Mouse (Mus musculus) embryonic fibroblast, embryonic 13.5 days (primary cell): ENCODE measurements around the gene Prkag1. TPM values are rescaled to one million over a fixed set of nuclear protein-coding genes. Genes with fewer than 3 reads are reported as not detected.
"Not testable (repeated sequence)": the region's sequence is repeated elsewhere in the genome, so short reads cannot be mapped to it uniquely, and the experiment has no call there.

Experiments used
- H3K27ac ChIP-seq: 2 replicates; pipeline ENCODE4 v1.5.1; 2012; ENCODE audit warnings: low read length, control low read depth, inconsistent platforms; ENCODE audit not compliant: insufficient read depth
- H3K4me1 ChIP-seq: 2 replicates; pipeline ENCODE4 v1.6.1; 2011; ENCODE audit warnings: low read length; ENCODE audit not compliant: control insufficient read depth, insufficient read depth
- H3K4me3 ChIP-seq: 2 replicates; pipeline ENCODE4 v1.5.1; 2011; ENCODE audit warnings: mild to moderate bottlenecking, control low read depth, low read length; ENCODE audit not compliant: insufficient read depth
- CTCF ChIP-seq: IDR thresholded peaks from 2 replicates; pipeline ENCODE4 v1.5.1; 2011; ENCODE audit warnings: mild to moderate bottlenecking, control low read depth, low read length, moderate library complexity, borderline replicate concordance; ENCODE audit not compliant: insufficient read depth
- POLR2A ChIP-seq: IDR thresholded peaks from 2 replicates; pipeline ENCODE4 v1.6.1; 2011; ENCODE audit warnings: low read depth, mild to moderate bottlenecking, control low read depth, low read length, moderate library complexity
- polyA plus RNA-seq: library from polyadenylated mRNA; stranded (reverse); fragments of >200 nt; gene quantifications from 2 replicates; pipeline ENCODE4 v1.2.4, GENCODE M21; 2011; ENCODE audit warnings: low read depth; ENCODE audit not compliant: missing spikeins, insufficient read length

Gene Prkag1
- polyA plus RNA-seq, 1 experiment: 94.2 TPM

DNA sequence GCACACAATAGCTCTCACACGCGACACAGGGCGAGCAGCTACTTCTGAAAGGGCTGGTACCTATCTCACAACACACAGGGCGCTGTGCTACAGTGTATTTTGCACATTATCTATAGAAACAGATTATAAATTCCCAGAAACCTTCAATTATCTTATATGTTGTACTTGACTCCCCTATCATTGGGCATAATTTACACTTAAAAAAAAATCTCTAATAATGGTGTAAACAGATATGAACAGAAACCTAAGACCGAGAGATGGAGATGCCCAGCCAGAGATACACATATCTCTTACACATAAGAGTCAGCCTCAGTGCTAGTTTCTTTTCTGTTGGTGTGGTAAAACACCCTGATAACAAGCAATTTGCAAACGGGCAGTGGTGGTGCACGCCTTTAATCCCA, 3.7 kb downstream of the Prkag1 start:
- TF ChIP-seq CTCF (no peak), POLR2A (no peak)
- H3K27ac ChIP-seq: no peak overlapping the region
- no peaks in the 10 kb centered on the region for H3K4me1 ChIP-seq
- H3K4me3 ChIP-seq: no peak overlapping the region

DNA sequence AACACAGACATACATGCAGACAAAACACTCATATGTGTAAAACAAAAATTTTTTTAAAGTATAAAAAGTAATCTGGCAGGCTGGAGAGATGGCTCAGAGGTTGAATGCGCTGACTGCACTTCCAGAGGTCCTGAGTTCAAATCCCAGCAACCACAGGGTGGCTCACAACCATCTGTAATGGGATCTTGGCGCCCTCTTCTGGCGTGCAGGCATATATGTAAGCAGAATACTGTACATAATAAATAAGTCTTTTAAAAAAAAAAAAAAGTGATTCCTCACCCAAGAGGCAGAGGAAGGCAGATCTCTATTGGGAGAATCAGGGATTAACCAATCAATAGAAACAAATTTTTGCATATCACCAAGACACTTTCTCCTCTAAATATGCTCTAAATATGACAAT, 7.9 kb downstream of the Prkag1 start:
- no peaks in the 10 kb centered on the region for H3K4me1 ChIP-seq
- H3K27ac ChIP-seq: no peak overlapping the region
- TF ChIP-seq POLR2A (no peak), CTCF (no peak)
- no peak overlapping the region for H3K4me3 ChIP-seq

DNA sequence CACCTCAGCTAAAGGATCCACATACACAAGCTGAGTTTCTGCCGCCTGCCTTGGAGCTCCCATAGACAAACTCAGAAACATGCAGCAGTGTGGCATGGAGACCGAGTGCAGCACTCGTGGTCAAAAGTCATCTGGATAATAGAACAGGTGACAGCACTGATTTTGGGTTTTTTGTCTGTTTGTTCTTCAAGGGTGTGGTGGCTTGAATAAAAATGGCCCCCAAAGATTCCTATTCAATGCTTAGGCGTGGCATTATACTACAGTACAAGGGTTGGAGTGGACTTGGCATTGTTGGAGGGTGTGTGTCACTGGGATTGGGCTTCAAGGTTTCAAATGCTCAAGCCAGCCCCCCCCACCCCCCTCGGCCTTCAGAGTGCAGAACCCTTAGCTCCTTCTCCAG, 9.2 kb downstream of the Prkag1 start:
- no peak overlapping the region for H3K27ac ChIP-seq
- H3K4me1 ChIP-seq: no peaks in the 10 kb centered on the region
- no peak for TF ChIP-seq CTCF
- TF ChIP-seq POLR2A: no peak
- no peak overlapping the region for H3K4me3 ChIP-seq

DNA sequence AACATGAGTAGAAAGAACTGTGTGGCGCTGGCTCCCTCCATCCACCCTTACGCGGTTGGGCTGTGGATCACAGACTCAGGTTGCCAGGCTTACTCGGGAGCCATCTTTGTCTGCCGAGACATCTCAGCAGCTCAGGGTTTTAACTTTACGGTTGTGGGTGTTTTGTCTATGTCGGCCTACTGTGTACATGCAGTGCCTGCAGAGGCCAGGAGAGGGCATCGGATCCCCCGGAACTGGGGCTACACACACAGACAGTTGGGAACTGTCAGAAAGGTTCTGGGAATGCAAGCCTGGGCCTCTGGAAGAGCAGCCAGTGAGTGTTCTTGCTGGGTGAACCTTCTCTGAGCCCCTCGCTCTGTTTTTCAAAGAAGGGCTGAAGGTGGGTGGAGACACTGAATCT, 9.9 kb downstream of the Prkag1 start:
- Histone ChIP-seq H3K4me1 (no peaks in the 10 kb centered on the region), H3K4me3 (no peak overlapping the region), H3K27ac (no peak overlapping the region)
- TF ChIP-seq CTCF (no peak), POLR2A (no peak)

DNA sequence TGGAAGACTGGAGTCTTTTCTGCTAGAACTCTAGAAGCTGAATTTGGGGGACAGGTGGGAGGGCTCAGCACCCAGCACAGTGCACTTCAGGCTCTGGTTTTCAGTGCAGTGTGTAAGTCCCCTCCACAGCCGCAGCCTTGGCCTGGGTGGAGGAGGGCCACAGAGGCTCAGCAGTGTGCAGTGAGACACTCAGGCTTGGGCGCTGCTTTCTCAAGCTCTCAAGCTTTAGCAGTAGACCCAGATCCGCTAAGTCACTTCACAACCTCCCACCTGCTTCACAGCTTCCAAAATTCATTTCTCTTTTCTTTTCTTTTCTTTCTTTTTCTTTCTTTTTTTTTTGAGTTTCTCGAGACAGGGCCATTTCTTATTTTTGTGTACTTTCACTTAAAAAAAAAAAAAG, 10.4 kb downstream of the Prkag1 start:
- TF ChIP-seq CTCF (no peak), POLR2A (no peak)
- no peak overlapping the region for H3K27ac ChIP-seq
- H3K4me3 ChIP-seq: no peak overlapping the region
- no peaks in the 10 kb centered on the region for H3K4me1 ChIP-seq

DNA sequence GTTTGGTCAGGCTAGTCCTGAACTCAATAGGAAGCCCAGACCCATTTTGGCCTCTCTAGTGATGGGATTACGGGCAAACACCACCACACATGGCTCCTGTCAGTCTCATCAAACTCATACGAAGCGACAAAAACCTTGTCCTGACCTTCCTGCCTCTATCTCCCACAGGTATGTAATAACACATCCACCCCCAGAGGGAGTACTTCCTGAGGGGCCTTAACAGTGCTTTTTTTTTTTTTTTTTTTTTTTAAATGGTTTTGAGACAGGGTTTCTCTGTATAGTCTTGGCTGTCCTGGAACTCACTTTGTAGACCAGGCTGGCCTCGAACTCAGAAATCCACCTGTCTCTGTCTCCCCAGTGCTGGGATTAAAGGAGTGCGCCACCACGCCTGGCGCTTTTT, 13.2 kb downstream of the Prkag1 start:
- H3K4me1 ChIP-seq: no peaks in the 10 kb centered on the region
- TF ChIP-seq CTCF: no peak
- no peak for TF ChIP-seq POLR2A
- H3K4me3 ChIP-seq: no peak overlapping the region
- H3K27ac ChIP-seq: no peak overlapping the region

DNA sequence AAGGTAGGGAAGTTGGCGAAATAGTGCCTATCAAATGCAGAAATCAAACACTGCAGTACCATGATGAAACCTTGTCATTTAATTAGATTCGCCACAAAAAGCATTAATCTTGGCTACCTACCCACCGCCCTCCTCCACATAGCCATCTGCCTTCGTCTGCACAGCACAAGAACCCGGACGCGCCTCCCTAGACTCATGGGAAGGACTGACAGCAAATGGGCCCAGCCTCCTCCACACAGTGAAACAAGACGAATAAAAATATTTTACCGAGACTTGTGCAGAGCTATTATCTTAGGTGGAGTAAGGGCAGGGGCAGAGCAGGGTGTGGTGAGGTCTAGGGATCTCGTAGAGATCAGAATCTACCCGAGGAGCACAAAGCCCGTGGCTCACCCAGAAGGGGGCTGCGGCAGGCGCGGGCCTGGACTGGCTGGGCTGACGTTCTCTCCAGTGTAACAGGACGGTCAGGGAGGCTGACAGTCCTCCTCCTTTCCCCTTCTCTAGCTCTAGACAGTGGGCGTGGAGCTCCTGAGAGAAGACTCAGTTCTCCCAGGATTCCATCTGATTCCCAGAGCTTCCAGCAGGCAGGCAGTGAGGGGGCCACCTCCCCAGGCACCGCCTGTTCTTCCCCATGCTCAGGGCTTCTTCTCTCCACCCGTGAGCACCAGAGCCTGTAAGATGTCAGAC, 18.4 kb downstream of the Prkag1 start:
- H3K27ac ChIP-seq: no peak overlapping the region
- H3K4me1 ChIP-seq: peaks cover 6% of the 10 kb centered on the region
- no peak overlapping the region for H3K4me3 ChIP-seq
- TF ChIP-seq CTCF (no peak), POLR2A (no peak)

DNA sequence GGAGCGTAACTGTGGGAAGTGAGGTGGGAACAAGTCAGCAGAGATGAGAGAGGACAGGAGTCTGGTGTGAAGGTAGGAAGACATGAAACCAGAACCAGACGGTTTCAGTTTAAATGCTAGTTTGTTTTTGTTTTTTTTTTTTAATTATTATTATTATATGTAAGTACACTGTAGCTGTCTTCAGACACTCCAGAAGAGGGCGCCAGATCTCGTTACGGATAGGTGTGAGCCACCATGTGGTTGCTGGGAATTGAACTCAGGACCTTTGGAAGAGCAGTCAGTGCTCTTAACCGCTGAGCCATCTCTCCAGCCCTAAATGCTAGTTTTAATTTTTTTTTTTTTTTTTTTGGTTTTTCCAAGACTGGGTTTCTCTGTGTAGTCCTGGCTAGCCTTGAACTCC, 21.1 kb downstream of the Prkag1 start:
- H3K4me1 ChIP-seq, H3K27ac ChIP-seq, H3K4me3 ChIP-seq: not testable (repeated sequence)

DNA sequence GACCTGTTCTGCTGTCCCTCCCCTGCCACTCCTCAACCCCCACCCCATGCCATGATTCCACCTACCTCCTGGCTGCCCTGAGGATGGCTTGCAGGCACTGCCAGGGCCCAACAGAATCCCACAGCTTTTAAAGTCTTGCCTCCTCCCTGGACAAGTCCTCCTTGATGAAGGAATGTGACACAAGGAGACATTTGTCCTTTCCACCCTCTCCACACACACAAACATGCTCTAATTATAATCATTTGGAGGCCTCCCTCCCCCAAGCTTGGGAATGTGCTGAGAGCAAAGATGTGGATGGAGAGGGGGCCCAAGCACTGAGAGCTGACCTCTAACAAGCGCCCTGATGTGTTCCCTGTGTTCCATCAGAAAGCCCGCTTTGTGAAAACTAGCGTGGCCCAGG, 21.9 kb downstream of the Prkag1 start, which contains the start of gene Ddn:
Ddn (minus strand) TSS at position 101 of the 400 bp plus-strand sequence.
- TF ChIP-seq CTCF (no peak), POLR2A (no peak)
- peaks cover 9% of the 10 kb centered on the region for H3K4me1 ChIP-seq
- no peak within 1 kb of the TSS for H3K27ac ChIP-seq
- H3K4me3 ChIP-seq: no peak within 1 kb of the TSS

DNA sequence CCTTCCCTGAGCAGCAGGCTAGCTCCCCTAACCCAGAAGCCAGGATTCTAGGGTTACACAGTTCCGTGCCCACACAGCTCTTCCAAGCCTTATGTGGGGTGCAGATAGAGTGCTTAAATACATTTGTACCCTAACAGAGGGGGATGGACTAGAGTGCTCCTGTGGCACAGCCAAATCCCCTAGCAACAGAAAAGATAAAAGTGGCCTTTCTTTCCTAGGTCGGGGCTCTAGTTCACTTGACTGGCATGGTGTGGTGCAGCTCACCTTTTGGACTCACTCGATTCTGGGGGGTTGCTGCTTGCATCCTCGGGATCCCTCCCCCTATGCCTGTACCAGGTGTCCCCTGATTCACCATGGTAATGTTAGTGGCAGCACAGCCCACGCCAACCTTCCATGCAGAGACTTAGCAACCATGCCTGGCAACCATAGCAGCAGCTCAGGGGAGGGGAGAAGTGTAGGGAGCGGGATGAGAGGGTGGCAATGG, 22.6 kb downstream of the Prkag1 start:
- H3K4me3 ChIP-seq: no peak overlapping the region
- H3K4me1 ChIP-seq: peaks cover 9% of the 10 kb centered on the region
- TF ChIP-seq CTCF (no peak), POLR2A (no peak)
- H3K27ac ChIP-seq: no peak overlapping the region
